Mouse (Mus musculus) CD8-positive naive resting alpha-beta T cell, adult 2 months (primary cell): ENCODE results near the gene Gm8369.
"Not testable (repeated sequence)": the region's sequence is repeated elsewhere in the genome, so short reads cannot be mapped to it uniquely, and the experiment has no call there.

ENCODE experiments used
- DNase-seq, 2 experiments: peaks; one replicate each; pipeline ENCODE4 v3.0.0; 2022; ENCODE audit warnings: low read depth in 2 of 2, low spot score in 2 of 2

The Gm8369 gene

DNA sequence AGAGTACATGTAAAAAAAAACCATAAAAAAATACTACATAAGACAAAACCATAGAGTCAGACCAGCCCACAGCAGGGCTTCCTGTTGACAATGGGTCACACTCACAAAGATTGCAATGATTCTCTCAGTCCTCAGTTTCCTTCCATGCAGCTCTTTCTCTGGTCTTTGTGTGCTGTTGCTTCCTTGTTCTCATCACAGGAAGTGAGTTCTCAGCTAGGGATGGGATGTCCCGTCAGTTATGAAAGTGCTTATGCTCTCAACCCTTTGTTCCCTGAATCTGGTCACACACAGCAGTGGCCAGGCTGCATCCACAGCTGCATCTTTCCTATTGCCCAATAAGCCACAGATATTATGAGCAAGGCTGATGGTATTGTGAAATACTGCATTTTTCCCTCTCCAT is 27.7 kb downstream of the Gm8369 start:
- DNase-seq: no peak

DNA sequence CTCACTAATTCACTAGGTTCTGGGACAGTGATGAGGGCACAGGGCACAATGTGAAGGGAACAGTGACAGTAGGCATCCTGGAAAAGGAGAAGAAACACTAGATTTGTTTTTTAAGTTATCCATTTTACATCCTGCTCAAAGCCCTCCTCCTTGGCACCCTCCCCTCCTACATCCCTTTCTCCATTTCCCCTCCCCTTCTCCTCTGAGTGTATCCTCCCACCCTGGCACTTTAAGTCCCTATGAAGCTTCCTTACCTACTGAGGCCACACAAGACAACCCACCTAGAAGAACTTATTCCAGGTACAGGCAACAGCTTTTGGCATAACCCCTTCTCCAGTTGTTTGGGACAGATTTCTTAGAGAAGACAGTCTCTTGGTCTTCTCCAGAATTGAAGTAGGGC is 30.5 kb downstream of the Gm8369 start, which contains the start of gene Ms4a6b:
Gene Ms4a6b, plus strand, starts transcription at position 267 of the 400 bp plus-strand sequence.
- DNase-seq: peak in 1 of 2 experiments; percentile 39

DNA sequence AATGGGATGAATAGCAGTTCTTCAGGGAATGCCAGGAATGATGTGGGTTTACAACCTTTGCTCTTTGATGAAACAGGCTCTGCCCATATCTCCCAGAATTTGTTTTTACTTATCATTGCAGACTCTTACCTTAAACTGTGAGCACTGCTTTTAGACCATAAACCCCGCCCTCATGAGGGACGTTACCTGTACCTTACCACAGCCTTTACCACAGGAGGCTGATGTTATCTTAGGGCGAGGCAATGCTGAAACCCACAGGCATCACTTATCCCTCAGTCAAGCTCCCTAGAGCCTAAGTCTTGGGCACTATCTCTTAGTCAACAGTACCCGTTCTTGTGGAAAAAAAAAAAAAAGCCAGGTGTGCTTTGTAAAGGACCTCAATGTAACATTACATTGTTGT is 31.1 kb downstream of the Gm8369 start:
- peak; percentile 64 to 81 for DNase-seq

DNA sequence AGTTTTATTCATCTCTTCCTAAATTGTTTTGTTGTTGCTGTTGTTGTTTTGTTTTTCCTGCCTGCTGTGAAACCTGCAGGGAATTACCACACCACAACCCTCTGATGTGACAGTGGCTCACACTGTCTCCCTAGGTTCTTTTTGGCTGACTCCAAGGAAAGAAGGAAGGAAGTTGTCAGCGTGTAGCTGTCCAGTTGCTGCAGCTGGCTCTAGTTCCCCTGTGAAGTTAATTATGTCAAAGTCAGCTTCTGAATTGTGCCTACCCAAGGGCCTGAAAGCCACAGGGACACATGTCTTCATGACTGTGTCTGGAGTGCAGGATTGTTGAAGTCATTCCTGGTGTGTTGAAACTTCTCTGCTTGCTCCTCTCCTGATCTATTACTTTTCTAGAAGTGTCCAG is 31.6 kb downstream of the Gm8369 start:
- DNase-seq: not testable (repeated sequence)

DNA sequence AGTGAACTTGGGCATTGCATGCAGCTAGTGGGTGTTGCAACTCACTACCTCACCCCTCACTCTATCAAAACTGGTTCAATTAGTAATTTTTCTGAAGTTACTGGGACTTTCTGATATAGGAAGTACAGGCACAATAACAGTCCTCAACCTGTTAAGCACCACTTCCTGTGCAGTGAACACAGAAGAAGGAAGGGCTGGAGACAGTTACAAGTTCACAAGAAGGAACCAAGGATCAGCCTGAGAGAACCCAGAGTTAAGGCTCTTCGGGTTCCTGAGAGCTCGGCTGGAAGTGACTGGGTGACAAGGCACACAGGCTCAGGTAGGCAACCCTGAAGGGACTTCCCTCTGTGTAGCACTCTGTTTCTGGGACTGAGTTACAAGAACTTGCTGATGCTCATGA is 32.6 kb downstream of the Gm8369 start:
- DNase-seq: peak in 1 of 2 experiments; percentile 47

DNA sequence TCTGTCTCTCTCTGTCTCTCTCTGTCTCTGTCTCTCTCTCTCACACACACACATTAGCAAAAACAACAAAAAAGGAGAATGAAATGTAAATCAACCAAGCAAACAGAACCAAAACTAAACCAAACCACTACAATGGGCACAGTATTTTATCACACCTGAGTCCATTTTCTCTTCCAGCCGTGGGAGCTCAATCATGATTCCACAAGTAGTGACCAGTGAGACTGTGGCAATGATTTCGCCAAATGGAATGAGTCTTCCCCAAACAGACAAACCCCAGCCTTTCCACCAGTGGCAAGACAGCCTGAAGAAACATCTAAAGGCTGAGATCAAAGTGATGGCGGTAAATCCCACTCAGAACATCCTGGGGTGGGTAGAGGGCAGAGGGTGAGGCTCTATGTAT is 34.4 kb downstream of the Gm8369 start:
- DNase-seq: peak in 1 of 2 experiments; percentile 32

DNA sequence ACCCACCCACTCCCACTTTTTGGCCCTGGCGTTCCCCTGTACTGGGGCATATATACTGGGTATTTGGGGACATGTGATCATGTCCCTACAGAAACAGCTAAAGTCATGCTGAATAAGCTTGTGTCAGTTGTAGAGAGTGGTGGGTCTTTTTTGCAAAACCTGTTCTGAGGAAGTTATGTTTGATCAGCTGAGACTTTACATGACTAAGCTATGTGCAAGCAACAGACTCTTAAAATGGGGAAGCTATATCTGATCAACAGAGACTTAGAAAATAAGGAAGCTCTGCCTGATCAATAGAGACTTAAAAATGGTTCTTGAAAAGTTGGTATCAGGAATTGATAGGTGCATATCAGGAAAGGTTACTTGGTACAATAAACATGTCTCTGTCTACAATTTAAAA is 47.7 kb downstream of the Gm8369 start:
- DNase-seq: no peak

DNA sequence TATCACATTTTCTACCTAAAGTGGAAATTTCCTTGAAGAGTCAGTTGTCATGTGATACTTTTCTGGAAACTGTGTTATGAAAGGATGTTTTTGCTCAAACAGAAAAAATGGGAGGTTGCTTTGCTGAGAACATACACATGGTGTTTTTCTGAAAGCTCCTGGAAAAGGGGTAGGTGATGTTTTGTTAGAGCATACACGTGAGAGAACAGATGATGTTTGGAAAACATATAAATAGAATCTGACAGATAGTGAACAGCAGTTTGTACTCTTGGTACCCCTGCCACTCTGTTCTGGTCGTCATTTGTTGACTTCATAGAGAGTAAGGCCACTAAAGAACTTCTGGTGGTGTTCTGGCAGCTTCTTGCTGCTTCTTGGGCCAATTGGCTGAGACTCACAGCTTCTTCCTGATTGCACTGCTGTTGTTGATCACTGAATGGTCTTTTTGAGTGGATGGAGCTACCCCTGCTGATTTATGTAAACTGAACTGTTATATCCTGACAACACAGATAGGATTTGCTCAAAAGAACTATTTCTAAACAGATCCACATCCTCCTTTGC is 48.2 kb downstream of the Gm8369 start:
- DNase-seq: peak; percentile 47 to 50

DNA sequence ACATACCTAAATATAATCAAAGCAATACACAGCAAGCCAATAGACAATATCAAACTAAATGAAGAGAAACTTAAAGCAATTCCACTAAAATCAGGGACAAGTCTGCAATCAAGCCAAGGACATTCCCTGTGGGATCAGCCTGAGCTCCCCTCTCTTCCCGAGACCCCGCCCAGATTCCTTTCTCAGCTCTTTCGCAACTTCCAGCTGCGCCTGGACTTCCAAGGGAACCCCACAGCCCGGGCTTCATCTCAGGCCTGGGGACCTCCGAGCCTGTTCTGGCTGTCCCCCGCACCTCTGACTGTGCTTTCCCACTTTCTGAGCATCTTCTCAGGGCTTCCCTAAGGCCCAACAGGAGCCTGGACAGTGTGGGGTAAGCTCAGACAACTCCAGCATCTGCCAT is 50.9 kb downstream of the Gm8369 start, which contains the start of gene Ms4a4d:
Gene Ms4a4d, plus strand, starts transcription at position 209 of the 400 bp plus-strand sequence.
- DNase-seq: no peak

DNA sequence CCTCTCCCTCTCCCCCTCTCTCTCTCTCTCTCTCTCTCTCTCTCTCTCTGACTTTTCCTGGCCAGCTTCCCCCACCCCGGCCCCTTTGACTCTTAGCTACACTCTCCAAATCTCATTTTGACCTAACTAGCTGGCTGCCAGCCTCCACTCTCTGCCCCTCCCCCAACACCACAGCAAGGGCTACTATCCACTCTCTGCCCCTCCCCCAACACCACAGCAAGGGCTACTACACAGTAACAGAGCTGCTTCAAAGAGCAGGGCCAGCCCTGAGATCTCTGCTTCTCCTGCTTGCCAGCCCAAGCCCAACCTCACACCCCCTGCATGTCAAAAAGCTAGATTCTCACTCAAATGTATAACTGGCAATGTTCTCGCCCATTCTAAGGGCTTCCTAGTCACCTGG is 51.6 kb downstream of the Gm8369 start:
- DNase-seq: no peak

DNA sequence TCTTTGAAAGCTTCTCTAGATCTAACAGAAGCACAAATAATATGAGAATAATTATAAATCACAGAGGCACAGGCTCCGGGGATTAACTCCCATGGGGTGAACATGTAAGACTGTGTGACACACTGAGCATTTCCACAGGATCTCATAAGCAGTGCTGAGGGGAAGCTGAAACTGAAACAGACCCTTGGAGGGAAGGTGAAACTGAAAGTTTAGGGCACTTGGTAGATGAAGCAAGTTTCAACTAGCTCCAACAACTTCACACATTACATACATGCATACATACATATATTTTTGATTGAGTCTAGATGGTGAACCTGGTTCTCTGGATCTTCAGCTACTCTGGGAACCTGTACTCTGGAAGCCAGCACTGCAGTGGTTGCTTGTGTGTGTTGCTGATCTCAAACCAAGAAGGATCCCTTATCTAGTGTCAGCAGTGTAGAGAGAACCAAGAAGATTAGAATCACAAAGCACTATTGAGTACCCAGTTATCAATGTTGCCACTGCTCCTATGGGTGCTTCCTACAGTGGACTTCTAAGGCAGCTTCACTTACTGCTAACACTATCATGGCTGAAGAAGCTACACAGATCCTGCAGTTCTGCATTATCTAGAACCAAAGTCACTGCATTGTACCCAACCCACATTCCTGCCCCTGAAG is 54.6 kb downstream of the Gm8369 start:
- DNase-seq: peak in 1 of 2 experiments; percentile 47

DNA sequence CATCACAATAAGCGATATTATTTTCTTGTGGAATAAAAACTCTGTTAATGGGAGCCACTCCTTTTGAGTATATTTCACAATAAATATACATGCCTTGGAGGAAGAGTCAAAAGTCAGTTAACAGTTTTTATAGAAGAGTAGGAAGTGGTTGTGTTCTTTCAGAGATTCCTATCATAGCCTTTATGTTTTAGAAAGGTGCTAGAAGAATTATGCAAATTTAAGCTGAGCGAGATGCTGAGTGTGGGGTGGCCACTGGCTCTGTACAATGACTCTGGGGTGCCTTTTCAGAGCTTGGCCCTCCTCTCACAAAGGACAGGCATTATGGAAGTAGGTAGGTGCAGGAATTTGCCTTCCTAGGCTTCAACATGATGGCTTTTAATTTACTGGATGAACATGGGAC is 58.6 kb downstream of the Gm8369 start:
- DNase-seq: not testable (repeated sequence)

DNA sequence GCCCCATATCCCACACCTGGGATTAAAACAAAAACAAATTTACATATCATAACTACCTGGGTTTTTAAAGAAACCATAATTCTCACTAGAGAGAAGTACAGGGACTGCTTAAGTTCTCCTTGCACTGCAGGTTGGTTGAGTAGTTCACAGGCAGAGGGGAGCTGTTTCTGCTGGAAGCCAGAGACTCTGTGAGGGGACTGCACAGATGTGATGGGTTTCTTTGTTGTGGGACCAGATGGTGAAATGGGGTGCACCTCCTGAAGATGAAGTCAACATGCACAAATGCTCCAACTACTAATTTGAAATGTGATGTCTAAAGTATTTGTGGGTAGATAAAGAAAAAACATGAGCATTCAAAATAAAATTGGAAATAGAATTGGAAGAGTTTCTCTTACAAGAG is 62.2 kb downstream of the Gm8369 start:
- DNase-seq: peak; percentile 27 to 32

DNA sequence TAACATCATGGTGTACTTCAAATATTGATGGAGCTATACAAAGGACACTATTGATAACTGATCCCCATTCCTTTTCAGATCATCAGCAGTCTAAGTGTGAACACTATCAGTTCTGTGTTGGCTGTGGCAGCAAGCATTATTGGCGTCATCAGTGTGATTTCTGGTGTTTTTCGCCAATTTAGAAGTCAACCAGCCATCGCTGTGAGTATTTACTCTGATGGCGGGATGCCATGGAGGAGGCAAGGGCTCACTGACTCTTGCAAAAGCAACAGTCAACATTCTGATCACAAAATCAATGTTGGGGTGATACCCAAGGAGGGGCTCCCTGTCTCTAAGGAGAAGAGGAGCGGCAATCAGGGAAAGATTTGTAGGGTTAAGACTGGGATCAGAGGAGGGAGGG is 69.0 kb downstream of the Gm8369 start:
- DNase-seq: no peak

DNA sequence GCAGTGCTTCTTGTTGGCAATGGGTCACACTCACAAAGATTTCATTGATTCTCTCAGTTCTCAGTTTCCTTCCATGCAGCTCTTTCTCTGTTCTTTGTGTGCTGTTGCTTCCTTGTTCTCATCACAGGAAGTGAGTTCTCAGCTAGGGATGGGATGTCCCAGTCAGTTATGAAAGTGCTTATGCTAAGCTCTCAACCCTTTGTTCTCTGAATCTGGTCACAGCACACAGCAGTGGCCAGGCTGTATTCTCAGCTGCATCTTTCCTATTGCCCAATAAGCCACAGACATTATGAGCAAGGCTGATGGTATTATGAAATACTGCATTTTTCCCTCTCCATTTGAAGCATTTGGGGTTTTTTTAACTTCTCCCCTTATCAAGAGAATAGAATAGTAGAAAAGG is 73.8 kb downstream of the Gm8369 start:
- DNase-seq: not testable (repeated sequence)
